Mouse (Mus musculus) gastrocnemius, postnatal 4 days (tissue): ENCODE data around the gene Ppfibp1. TPM values are rescaled to one million over a fixed set of nuclear protein-coding genes. Genes with fewer than 3 reads are reported as not detected.
"Not testable (repeated sequence)": the region's sequence is repeated elsewhere in the genome, so short reads cannot be mapped to it uniquely, and the experiment has no call there.

Experiments
- DNase-seq, 2 experiments: peaks; one replicate each; pipeline ENCODE4 v3.0.0; 2021 to 2022; ENCODE audit warnings: low spot score in 2 of 2, mixed read lengths in 2 of 2
- long read RNA-seq, 2 experiments: library from polyadenylated mRNA; stranded (forward); transcript quantifications; one replicate each; pipeline ENCODE4 v2.0.0; 2021
- total RNA-seq, 2 experiments: library from RNA; stranded (reverse); gene quantifications; 2 replicates each; pipeline ENCODE4 v1.2.3; 2021

Gene Ppfibp1
- 10 to 100 TPM; 72.1 to 73.6 TPM for total RNA-seq
- long read RNA-seq, experiment 1, full-length matches to known transcripts, result 22 of 56 reads
- long read RNA-seq, experiment 1, partial matches to known transcripts, result 6 of 56 reads
- long read RNA-seq, experiment 1, other reads (novel, unspliced or antisense), result 28 of 56 reads
- long read RNA-seq, experiment 2, full-length matches to known transcripts, result 23 of 73 reads
- long read RNA-seq, experiment 2, partial matches to known transcripts, result 9 of 73 reads
- long read RNA-seq, experiment 2, other reads (novel, unspliced or antisense), result 41 of 73 reads

GRCm38 (mm10) chr6:146887958-146888659 is at the start of gene Ppfibp1:
TSS of gene Ppfibp1 (plus strand) at chr6:146888487.
- peak; percentile 96 for DNase-seq

GRCm38 (mm10) chr6:146838863-146839262 is 49.4 kb upstream of the Ppfibp1 start:
- DNase-seq, result no peak

GRCm38 (mm10) chr6:146844867-146845266 is 43.4 kb upstream of the Ppfibp1 start:
- DNase-seq, result no peak

GRCm38 (mm10) chr6:146845347-146845746 is 42.9 kb upstream of the Ppfibp1 start:
- DNase-seq, result no peak

GRCm38 (mm10) chr6:146845961-146846750 is 42.1 kb upstream of the Ppfibp1 start:
- DNase-seq, result peak in 1 of 2 experiments; percentile 23

GRCm38 (mm10) chr6:146847402-146847801 is 40.9 kb upstream of the Ppfibp1 start:
- no peak for DNase-seq

- no peak for DNase-seq
Measured at GRCm38 (mm10) chr6:146848281-146848680, 40.0 kb upstream of the Ppfibp1 start.

DNA sequence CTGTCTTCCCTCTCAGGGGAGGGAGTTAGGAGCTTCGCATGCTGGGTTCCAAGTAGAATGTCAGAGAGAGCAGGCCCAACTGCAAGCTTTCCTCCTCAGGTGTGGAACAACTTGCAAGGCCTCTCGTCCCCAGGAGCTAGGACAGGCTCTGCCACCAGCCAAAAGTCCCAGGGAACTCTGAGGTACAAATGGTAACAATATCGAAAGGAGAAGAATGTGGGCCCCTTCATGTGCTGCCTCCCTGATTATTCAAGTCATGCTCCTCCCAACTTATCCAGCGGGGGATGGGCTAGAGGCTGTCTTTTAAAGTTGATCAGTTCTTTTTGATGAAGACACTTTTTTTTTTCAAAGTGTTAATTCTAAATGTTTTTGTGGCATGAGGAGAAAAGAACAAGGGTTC is 38.2 kb upstream of the Ppfibp1 start, which contains the start of gene Smco2:
Smco2 (plus strand) TSS at position 55 of the 400 bp plus-strand sequence.
- DNase-seq, result no peak

DNA sequence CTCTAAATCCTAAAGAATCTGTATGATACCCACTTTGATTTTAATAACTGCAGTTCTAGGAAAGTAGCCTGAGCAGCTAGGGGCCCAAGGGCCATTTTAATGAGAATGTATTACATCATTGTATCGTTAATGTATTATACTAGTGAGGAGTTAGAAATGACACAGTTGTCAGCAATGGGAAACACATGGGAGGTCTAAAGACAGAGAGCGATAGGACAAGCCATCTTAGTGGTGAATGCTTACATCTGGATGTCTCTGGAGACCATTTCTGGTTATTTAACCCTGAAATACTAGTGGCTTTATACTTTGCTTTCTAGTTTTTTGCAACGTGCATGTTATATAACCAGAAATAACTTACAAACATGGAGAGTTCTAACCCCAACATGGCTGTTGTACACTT is 36.4 kb upstream of the Ppfibp1 start:
- DNase-seq, result no peak

DNA sequence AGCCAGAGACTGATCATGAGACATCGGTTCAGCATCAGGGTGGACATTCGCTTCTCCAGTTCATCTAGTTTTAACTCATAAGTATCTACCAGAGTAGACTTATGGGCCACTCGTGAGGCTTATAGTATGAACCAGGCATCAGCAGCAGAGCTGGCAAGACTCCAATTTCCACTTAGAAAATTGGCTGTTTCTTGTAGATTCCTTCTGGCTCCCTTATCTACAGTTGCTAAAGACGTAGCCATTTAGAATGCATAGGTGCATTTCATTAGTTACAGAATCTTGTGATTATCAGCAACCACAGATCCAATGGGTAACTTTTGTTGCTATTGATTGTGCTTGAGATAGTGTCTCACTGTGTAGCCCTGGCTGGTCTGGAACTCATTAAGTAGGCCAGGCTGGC is 35.5 kb upstream of the Ppfibp1 start:
- DNase-seq, result no peak

DNA sequence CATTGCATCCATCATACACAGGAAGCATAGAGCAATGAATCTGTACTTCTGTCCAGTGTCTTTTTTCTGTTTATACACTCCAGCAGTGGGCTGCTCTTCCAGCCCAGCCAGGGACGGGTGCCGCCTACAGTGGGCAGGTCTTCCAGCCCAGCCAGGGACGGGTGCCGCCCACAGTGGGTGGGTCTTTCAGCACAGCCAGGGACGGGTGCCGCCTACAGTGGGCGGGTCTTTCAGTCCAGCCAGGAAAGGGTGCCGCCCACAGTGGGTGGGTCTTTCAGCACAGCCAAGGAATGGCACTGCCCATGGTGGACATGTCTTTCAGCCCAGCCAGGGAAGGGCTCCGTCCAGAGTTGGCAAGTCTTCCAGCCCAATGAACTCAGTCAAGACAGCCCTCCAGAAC is 33.1 kb upstream of the Ppfibp1 start:
- no peak for DNase-seq

DNA sequence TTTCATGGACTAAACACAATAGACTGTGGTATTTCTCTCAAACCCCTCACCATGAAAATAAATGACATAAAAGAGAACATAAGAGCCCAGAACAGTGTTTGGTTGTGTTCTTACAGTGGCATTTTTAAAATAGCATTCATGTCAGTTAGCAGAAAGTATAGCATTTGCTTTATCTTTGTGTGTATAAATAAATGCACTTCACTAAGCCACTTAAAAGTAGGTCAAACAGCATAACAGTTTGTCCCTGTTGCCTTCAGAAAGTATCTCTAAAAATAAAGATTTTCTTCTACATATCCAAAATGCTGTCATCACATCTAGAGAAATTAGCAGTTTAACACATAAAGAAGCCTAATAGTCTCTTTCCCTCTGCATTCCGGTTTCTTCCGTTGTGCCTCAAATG is 30.9 kb upstream of the Ppfibp1 start:
- DNase-seq, result no peak

DNA sequence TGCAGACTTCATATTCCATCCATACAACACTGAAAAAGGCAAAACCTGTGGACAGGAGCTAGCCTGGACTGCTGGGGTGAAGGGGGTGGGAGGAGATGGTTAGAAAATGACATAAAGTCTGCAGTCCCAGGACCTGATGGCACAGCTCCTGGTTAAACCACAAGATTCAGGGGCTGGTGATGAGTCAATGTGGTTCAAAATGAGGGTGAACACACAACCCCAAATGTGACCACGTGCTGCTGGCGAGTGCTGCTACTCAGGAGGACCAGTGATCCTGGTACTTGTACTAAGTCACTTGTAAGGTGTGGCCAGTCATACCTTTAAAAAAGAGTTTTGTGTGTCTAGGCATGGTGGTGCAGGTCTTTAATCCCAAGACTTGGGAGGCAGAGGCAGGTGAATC is 25.1 kb upstream of the Ppfibp1 start:
- no peak for DNase-seq

DNA sequence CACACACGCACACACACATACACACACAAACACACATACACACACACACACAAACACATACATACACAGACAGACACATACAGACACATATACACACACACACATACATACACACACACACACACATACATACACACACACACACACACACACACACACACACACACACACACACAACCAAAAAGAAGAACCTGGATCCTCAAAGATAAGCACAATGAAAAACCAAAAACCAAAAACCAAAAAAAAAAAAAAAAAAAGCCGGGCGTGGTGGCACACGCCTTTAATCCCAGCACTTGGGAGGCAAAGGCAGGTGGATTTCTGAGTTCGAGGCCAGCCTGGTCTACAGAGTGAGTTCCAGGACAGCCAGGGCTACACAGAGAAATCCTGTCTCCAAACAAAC is 23.9 kb upstream of the Ppfibp1 start:
- DNase-seq, result not testable (repeated sequence)

- no peak for DNase-seq
Measured at GRCm38 (mm10) chr6:146865701-146866100, 22.6 kb upstream of the Ppfibp1 start.

DNA sequence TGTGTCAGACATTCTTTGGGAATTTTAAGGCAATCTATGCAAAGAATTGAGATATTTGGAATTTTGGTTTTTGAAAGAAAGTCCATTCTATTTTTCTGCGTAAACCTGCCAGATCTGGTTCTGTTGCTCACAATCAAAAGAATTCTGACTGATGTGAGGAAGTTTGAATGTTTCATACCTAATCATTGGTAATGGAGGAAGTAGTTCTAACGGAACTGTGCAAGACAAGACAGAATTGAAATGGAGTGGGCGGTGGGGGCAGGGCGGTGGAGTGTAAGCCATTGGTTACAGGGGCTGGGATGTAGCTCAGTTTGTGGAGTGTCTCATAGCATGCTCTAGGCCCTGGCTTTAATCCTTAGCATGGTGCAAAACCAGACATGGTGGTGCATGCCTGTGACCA is 16.3 kb upstream of the Ppfibp1 start:
- no peak for DNase-seq

DNA sequence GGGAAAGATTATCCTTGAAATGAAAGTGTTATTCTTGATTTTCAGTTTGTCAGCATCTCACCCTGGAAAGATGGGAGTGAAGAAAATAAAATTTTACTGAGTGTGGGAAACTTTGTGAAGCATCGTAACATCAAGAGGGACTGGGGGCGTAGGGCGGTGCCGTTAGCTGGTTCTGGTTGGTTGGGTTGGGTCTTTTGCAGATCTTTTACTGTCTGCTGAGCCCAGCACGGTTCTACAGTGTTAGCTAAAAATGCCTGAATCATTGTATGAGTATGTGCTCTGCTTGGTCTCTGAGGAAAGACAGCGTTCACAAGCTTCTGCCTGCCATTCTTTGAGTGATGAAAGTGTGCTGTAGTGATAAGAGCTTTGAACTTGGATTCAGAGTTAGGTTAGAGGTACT is 13.9 kb upstream of the Ppfibp1 start:
- no peak for DNase-seq

GRCm38 (mm10) chr6:146876820-146877219 is 11.5 kb upstream of the Ppfibp1 start:
- DNase-seq, result no peak

- no peak for DNase-seq
Measured at GRCm38 (mm10) chr6:146877425-146878045, 10.8 kb upstream of the Ppfibp1 start.

- no peak for DNase-seq
Measured at GRCm38 (mm10) chr6:146878926-146879325, 9.4 kb upstream of the Ppfibp1 start.

DNA sequence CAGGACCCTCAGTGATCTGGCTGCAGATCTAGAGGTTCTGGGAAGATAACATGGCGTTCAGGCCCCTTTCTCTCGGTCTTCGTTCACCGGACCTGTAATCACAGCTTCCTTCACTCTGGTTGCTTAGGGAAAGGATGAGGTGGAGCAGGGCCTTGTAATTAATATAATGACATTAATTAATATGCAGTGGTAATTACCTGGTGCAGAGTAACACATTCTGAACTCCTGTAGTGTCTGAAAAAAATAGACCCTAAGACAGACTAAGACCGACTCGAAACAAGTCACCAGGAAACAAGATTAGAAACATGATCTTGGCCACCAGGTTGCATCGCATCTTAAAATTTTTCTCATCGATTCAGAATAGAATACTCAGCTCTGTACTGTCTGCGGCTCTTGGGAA is 8.4 kb upstream of the Ppfibp1 start:
- DNase-seq, result no peak
